Mouse (Mus musculus) MEL (cell line): Measurements from ENCODE around the gene Ccr1l1.

ENCODE experiments used
- CTCF ChIP-seq, 3 experiments: IDR thresholded peaks in 2 of 3; conservative IDR thresholded peaks in 1 of 3; 2 replicates each; pipeline ENCODE4 v1.5.1; 2011 to 2012; ENCODE audit warnings: low read length in 3 of 3, low read depth in 2 of 3, mild to moderate bottlenecking in 2 of 3, improper control_type of control experiment in 1 of 3, inconsistent platforms in 1 of 3, mixed read lengths in 1 of 3, moderate library complexity in 1 of 3; ENCODE audit not compliant: control insufficient read depth in 1 of 3, insufficient read depth in 1 of 3, poor library complexity in 1 of 3, severe bottlenecking in 1 of 3
- E2F4 ChIP-seq: IDR thresholded peaks from 2 replicates; pipeline ENCODE4 v1.6.1; 2011; ENCODE audit warnings: low read depth, low read length, improper control_type of control experiment, borderline replicate concordance
- MAZ ChIP-seq: IDR thresholded peaks from 2 replicates; pipeline ENCODE4 v1.6.1; 2012; ENCODE audit warnings: low read depth, mild to moderate bottlenecking, inconsistent platforms, low read length, improper control_type of control experiment
- MXI1 ChIP-seq: IDR thresholded peaks from 2 replicates; pipeline ENCODE4 v1.6.1; 2011; ENCODE audit warnings: mild to moderate bottlenecking, low read depth, low read length, improper control_type of control experiment
- POLR2A ChIP-seq, 2 experiments: IDR thresholded peaks; 2 replicates each; pipeline ENCODE4 v1.6.1; 2011 to 2012; ENCODE audit warnings: low read length in 2 of 2, mild to moderate bottlenecking in 2 of 2, control low read depth in 1 of 2, improper control_type of control experiment in 1 of 2, low read depth in 1 of 2, moderate library complexity in 1 of 2; ENCODE audit not compliant: control insufficient read depth in 1 of 2, insufficient read depth in 1 of 2, poor library complexity in 1 of 2
- POLR2AphosphoS5 ChIP-seq: IDR thresholded peaks from 2 replicates; pipeline ENCODE4 v1.6.1; 2012; ENCODE audit warnings: low read depth, borderline replicate concordance, mild to moderate bottlenecking, inconsistent platforms, low read length, moderate library complexity, mixed read lengths
- SIN3A ChIP-seq: IDR thresholded peaks from 2 replicates; pipeline ENCODE4 v1.6.1; 2012; ENCODE audit warnings: low read length, improper control_type of control experiment, inconsistent platforms
- USF1 ChIP-seq: IDR thresholded peaks from 2 replicates; pipeline ENCODE4 v1.6.1; 2014; ENCODE audit warnings: low read depth, mild to moderate bottlenecking, inconsistent platforms, low read length, improper control_type of control experiment, moderate library complexity
- USF2 ChIP-seq, 2 experiments: IDR thresholded peaks; 2 replicates each; pipeline ENCODE4 v1.6.1; 2011 to 2012; ENCODE audit warnings: improper control_type of control experiment in 2 of 2, low read length in 2 of 2, borderline replicate concordance in 1 of 2, inconsistent platforms in 1 of 2, low read depth in 1 of 2, mild to moderate bottlenecking in 1 of 2; ENCODE audit not compliant: insufficient read depth in 1 of 2

DNA sequence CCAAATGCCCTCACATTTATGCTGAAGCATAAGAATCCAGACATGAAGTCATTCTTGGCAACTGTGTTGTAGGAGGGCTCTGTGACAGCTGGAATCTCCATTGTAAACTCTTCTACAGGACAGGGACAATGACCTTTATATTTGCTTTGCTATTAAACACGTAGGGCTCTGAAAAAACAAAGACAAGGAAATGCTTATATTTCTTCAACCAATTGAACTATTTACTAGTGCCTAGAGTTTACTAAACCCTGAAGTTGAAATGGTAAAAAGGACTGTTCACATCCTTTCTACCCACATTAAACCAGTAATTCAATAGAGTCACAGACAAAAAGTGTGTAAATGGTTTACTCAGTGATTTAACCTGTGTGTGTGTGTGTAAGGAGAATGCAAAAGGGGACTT is at the start of gene Ccr1l1:
- TF ChIP-seq POLR2A (IDR thresholded peaks at IDR 0.05; ENCODE audit: control insufficient read depth in 1 of 2, insufficient read depth in 1 of 2, low read depth in 1 of 2, low read length in 2 of 2, poor library complexity in 1 of 2) (no peak), MXI1 (no peak), USF2 (IDR thresholded peaks at IDR 0.05; ENCODE audit: borderline replicate concordance in 1 of 2, insufficient read depth in 1 of 2, low read depth in 1 of 2, low read length in 2 of 2) (no peak), CTCF (IDR thresholded peaks at IDR 0.05 in 2 of 3, conservative IDR thresholded peaks at IDR 0.05 in 1 of 3; ENCODE audit: control insufficient read depth in 1 of 3, insufficient read depth in 1 of 3, low read depth in 2 of 3, low read length in 3 of 3, poor library complexity in 1 of 3, severe bottlenecking in 1 of 3) (no peak), MAZ (no peak), E2F4 (no peak), SIN3A (no peak), POLR2AphosphoS5 (no peak), USF1 (no peak)
